ENCODE assay signal across 14 mouse cellular contexts in genomic region chr1:64149185-64149584, GRCm38 (mm10).
"Had no signal": no experiment of that assay in that cellular context is flagged by ENCODE, and none has a peak within 500 bp of the region (broad histone marks: within the 10 kb centered on the region; RNA-seq: fewer than 3 reads in every experiment).

No protein-coding gene starts in this region.

- H3K4me3 ChIP-seq: left cerebral cortex, adult 2 months; limb, embryonic 15.5 days; liver, embryonic 12.5 days; neural tube, embryonic 13.5 days had no signal

- H3K4me1 ChIP-seq: limb, embryonic 15.5 days; liver, embryonic 12.5 days had no signal

- H3K36me3 ChIP-seq: limb, embryonic 15.5 days; liver, embryonic 12.5 days; neural tube, embryonic 13.5 days had no signal

- H3K4me2 ChIP-seq: limb, embryonic 15.5 days; liver, embryonic 12.5 days; lung, embryonic 14.5 days; midbrain, embryonic 11.5 days; neural tube, embryonic 13.5 days had no signal

- H3K27ac ChIP-seq: left cerebral cortex, adult 2 months; limb, embryonic 15.5 days; liver, embryonic 12.5 days; neural tube, embryonic 13.5 days; stomach, postnatal 0 days had no signal

- H3K9me3 ChIP-seq: limb, embryonic 15.5 days; liver, embryonic 12.5 days; neural tube, embryonic 13.5 days had no signal

- H3K9ac ChIP-seq: limb, embryonic 15.5 days; liver, embryonic 12.5 days; lung, embryonic 14.5 days; neural tube, embryonic 13.5 days had no signal

- ATAC-seq: liver, embryonic 12.5 days had no signal

- DNase-seq: kidney, adult 11 months; kidney, postnatal 10 days; lung, embryonic 14.5 days; lung, postnatal 10 days; lung, postnatal 4 days; right cerebral cortex, adult 18-20 months; right cerebral cortex, postnatal 25 days; thymus, postnatal 4 days had no signal

- H3K27me3 ChIP-seq: limb, embryonic 15.5 days; liver, embryonic 12.5 days; neural tube, embryonic 13.5 days had no signal
